Mouse (Mus musculus): ENCODE data around the gene Gjb1.
"Not testable (repeated sequence)": the region's sequence is repeated elsewhere in the genome, so short reads cannot be mapped to it uniquely, and the experiment has no call there.

Gene Gjb1

GRCm38 (mm10) chrX:101376190-101376968, at the start of gene Gjb1:
TSS of gene Gjb1 (plus strand) at chrX:101376378.
- DNase-seq: no peak

GRCm38 (mm10) chrX:101329372-101330028, 46.7 kb upstream of the Gjb1 start:
- peak; percentile 58 for DNase-seq

- no peak for DNase-seq
Measured at GRCm38 (mm10) chrX:101332031-101332374, 44.2 kb upstream of the Gjb1 start.

- DNase-seq: peak; percentile 85
Measured at GRCm38 (mm10) chrX:101332375-101333211, 43.6 kb upstream of the Gjb1 start.

- DNase-seq: no peak
Measured at GRCm38 (mm10) chrX:101334606-101335005, 41.6 kb upstream of the Gjb1 start.

- DNase-seq: no peak
Measured at GRCm38 (mm10) chrX:101338666-101339065, 37.5 kb upstream of the Gjb1 start.

GRCm38 (mm10) chrX:101342837-101343236, 33.3 kb upstream of the Gjb1 start:
- DNase-seq: not testable (repeated sequence)

GRCm38 (mm10) chrX:101345456-101345855, 30.7 kb upstream of the Gjb1 start:
- no peak for DNase-seq

GRCm38 (mm10) chrX:101346475-101346874, 29.7 kb upstream of the Gjb1 start:
- DNase-seq: no peak

- no peak for DNase-seq
Measured at GRCm38 (mm10) chrX:101351188-101351587, 25.0 kb upstream of the Gjb1 start.

- DNase-seq: not testable (repeated sequence)
Measured at GRCm38 (mm10) chrX:101358902-101359301, 17.3 kb upstream of the Gjb1 start.

GRCm38 (mm10) chrX:101369001-101369400, 7.2 kb upstream of the Gjb1 start:
- no peak for DNase-seq

- DNase-seq: no peak
Measured at GRCm38 (mm10) chrX:101370573-101370972, 5.6 kb upstream of the Gjb1 start.

- DNase-seq: no peak
Measured at GRCm38 (mm10) chrX:101372946-101373345, 3.2 kb upstream of the Gjb1 start.

- DNase-seq: no peak
Measured at GRCm38 (mm10) chrX:101377076-101377475, 898 bp downstream of the Gjb1 start.

- DNase-seq: no peak
Measured at GRCm38 (mm10) chrX:101379744-101380143, 3.6 kb downstream of the Gjb1 start.

GRCm38 (mm10) chrX:101383455-101383854, 7.3 kb downstream of the Gjb1 start:
- DNase-seq: peak; percentile 4

GRCm38 (mm10) chrX:101384439-101385137, 8.4 kb downstream of the Gjb1 start:
- DNase-seq: peak; percentile 13

- no peak for DNase-seq
Measured at GRCm38 (mm10) chrX:101386222-101386621, 10.0 kb downstream of the Gjb1 start.

- DNase-seq: no peak
Measured at GRCm38 (mm10) chrX:101388866-101389537, 12.8 kb downstream of the Gjb1 start.

GRCm38 (mm10) chrX:101394341-101394740, 18.2 kb downstream of the Gjb1 start:
- no peak for DNase-seq

GRCm38 (mm10) chrX:101396459-101396858, 20.3 kb downstream of the Gjb1 start:
- no peak for DNase-seq
